Mouse (Mus musculus): ENCODE results near the gene Smpd4. TPM values are rescaled to one million over a fixed set of nuclear protein-coding genes. Genes with fewer than 3 reads are reported as not detected.
"Not testable (repeated sequence)": the region's sequence is repeated elsewhere in the genome, so short reads cannot be mapped to it uniquely, and the experiment has no call there.

The Smpd4 gene
- 39.0 and 39.8 TPM in 2 replicates for polyA plus RNA-seq (2015; fragmentation: Nextera tagmentation; extraction: Ambion mirVana)

DNA sequence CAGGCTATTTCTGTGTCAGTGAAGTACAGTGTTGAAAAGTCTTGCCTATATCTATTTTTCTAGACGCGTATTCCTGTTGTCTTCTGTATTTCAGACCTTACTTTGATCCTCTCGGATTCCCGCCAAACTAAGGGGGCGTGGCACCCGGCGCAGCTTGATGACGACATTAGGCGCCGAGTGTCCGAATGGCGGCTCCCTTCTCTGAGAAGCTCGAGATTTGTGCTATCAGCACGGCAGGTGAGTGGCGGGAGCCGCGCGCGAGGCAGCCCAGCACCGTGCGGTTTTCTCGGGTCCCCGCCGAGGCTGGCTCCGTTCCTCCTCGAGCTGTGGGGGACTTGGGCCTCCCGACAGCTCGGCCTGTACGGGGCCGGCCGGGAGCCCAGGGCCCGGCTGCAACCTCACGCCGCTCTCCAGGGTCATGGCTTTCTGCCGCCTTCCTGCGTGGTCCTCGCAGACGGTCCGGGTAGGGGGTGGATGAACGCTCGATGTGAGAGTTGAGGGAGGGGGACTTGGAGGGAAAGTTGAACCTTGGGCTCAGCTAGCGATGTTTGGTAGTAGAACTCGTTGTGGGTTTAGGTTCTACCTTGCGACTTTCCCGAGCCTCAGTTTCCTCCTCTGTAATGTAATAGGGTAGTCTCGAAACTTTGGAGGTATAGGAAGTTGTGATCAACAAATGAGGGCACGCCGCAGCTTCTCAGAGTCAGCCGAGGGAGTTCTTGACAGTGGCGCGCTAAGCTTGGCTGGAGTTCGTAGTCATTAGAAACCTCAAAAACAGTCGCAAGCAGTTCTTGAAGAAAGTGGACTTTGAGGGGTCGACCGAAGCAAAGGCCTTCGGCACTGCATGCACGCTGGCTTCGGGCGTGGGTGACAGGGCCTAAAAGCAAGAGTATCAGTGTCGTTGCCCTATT, at the start of gene Smpd4:
Gene Smpd4, plus strand, starts transcription at position 157 of the 908 bp plus-strand sequence.
- H3K9ac ChIP-seq, result peak within 1 kb of the TSS; percentile 94
- H3K27ac ChIP-seq, result no peak within 1 kb of the TSS

DNA sequence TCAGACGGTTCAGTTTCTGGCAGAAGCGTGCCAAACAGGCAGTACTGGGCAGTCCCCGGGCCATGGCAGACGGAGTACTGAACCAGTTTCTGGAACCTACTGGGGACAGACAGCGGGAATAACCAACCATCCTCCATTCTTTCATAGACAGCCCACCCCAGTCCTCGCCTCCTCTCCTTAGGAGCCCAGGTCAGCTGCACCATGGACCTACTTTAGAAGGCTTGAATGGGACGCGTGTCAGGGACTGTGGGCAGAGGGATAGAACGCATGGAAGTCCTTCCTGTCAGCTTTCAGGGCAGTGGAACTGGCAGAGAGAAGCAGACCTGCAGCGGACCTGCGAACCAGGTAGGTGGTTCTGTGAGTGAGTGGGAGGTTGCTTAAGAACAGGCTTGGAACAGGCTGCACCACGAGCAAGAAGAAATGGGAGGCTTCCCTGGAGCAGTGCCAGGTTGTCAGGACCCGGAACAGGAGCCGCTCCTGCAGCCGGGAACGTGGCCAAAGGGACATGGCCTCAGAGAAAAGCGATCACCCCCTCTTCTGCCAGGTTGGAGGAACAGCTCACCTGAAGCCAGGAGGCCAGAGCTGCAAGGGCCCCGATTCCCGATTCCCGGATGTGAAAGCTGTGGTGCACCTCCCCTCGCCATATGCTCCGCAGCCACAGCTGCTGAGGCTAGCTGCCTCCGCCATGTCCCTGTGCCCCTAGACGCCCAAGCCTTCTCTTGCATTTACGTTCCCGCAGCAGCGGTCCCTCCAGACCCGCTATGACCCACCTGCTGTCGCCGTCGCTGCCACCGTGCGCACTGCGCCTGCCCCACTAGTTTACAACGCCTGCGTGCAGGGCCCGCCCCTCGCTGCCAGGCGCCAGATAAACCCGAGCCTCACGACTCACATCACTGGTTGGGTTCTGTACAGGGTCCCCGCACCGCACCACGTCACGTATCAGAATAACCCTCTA, 43.0 kb upstream of the Smpd4 start:
- WGBS, result 13% methylated on average over 45 of the region's 45 CpGs
- Histone ChIP-seq H3K9ac (peak overlapping the region; percentile 72), H3K27me3 (peaks cover 65% of the 10 kb centered on the region), H3K9me3 (no peaks in the 10 kb centered on the region), H3K27ac (no peak overlapping the region), H3K4me1 (peaks cover 10% of the 10 kb centered on the region), H3K4me2 (peak overlapping the region; percentile 86), H3K4me3 (peak overlapping the region; percentile 59), H3K36me3 (no peaks in the 10 kb centered on the region)
- no peak for ATAC-seq (ENCODE audit: insufficient number of reproducible peaks, insufficient read depth, low FRiP score, low TSS enrichment, low read depth)

More for the DNA sequence above, at the start of gene Smpd4:
- WGBS, result 2% methylated on average over 60 of the region's 60 CpGs
- no peaks in the 10 kb centered on the region for H3K9me3 ChIP-seq
- H3K36me3 ChIP-seq, result peaks cover 19% of the 10 kb centered on the region
- peak within 1 kb of the TSS; percentile 98 for H3K4me3 ChIP-seq
- peak; percentile 69 for ATAC-seq (ENCODE audit: insufficient number of reproducible peaks, insufficient read depth, low FRiP score, low TSS enrichment, low read depth)
- H3K27me3 ChIP-seq, result no peaks in the 10 kb centered on the region
- peak within 1 kb of the TSS; percentile 87 for H3K4me2 ChIP-seq
- H3K4me1 ChIP-seq, result peaks cover 14% of the 10 kb centered on the region

DNA sequence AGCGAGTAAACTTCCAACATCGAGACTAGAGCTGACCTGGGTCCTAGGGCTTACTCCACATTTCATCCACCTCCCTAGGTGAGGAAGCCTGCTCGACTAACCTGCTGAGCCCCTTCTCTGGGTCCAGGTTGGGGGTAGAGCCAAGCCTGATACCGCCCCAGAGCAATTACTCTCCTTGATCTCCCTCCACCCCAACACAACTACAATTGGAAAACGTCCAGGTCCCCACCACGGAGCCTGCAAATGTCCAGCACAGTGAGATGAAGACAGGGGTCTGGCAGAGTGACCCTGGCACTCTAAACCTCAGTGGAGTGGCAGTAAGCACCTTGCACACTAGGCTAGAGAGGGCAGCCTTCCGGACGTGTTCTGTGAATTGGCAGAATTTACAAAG, 42.3 kb upstream of the Smpd4 start:
- Histone ChIP-seq H3K4me1 (peaks cover 10% of the 10 kb centered on the region), H3K4me3 (peak overlapping the region; percentile 59), H3K9ac (peak overlapping the region; percentile 72), H3K4me2 (peak overlapping the region; percentile 86), H3K27me3 (peaks cover 62% of the 10 kb centered on the region), H3K9me3 (no peaks in the 10 kb centered on the region), H3K27ac (no peak overlapping the region), H3K36me3 (no peaks in the 10 kb centered on the region)
- ATAC-seq (ENCODE audit: insufficient number of reproducible peaks, insufficient read depth, low FRiP score, low TSS enrichment, low read depth), result no peak
- 13% methylated on average over 8 of the region's 8 CpGs for WGBS

DNA sequence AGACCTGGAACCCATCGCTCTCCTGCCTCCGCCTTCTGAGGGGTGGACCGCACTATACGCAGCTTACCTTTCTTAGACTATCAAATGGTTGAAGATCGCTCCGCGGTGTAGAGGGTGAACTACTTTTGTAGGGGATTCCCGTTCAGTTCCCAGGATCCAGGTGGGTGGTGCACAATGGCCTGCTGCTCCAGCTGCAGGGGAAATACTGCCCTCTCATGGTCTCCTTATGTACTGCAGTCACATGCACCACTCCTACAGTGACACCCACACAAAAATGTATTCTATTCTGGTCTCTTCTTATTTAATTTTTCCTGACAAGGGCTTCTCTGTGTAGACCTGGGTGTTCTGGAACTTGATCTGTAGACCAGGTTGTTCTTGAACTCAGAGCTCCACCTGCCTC, 36.1 kb upstream of the Smpd4 start, which contains the start of gene Slc7a4:
Gene Slc7a4, minus strand, starts transcription at position 151 of the 400 bp plus-strand sequence.
- H3K4me2 ChIP-seq, result no peak within 1 kb of the TSS
- H3K27me3 ChIP-seq, result peaks cover 7% of the 10 kb centered on the region
- no peak for ATAC-seq (ENCODE audit: insufficient number of reproducible peaks, insufficient read depth, low FRiP score, low TSS enrichment, low read depth)
- no peaks in the 10 kb centered on the region for H3K4me1 ChIP-seq
- H3K36me3 ChIP-seq, result no peaks in the 10 kb centered on the region
- no peak within 1 kb of the TSS for H3K9ac ChIP-seq
- no peaks in the 10 kb centered on the region for H3K9me3 ChIP-seq
- no peak within 1 kb of the TSS for H3K27ac ChIP-seq
- no peak within 1 kb of the TSS for H3K4me3 ChIP-seq
- 15% methylated on average over 8 of the region's 8 CpGs for WGBS

DNA sequence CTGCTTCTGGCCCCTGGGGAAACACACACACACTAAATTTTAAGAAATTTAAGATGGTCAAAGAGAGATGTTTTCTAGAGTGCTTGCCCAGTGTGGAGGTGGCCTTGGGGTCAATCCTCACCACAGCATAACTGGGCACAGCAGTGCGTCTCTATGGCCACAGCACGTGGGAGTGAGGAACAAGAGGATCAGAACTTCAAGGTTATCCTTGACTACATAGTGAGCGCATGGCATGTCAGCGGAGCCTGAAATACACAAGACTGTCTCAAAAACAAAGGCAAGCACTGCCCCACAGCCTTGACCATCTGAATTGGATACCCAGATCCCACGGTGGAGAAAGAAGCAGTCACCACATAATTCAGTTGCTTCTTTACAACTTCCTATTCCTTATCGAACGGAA, 34.6 kb upstream of the Smpd4 start:
- 87% methylated on average over 7 of the region's 7 CpGs for WGBS
- Histone ChIP-seq H3K4me3 (no peak overlapping the region), H3K27ac (no peak overlapping the region), H3K9me3 (0 out of 2 replicates have a peak, but pooled peaks cover under 1% of the 10 kb centered on the region), H3K4me2 (no peak overlapping the region), H3K27me3 (no peaks in the 10 kb centered on the region), H3K36me3 (no peaks in the 10 kb centered on the region), H3K4me1 (no peaks in the 10 kb centered on the region), H3K9ac (no peak overlapping the region)
- no peak for ATAC-seq (ENCODE audit: insufficient number of reproducible peaks, insufficient read depth, low FRiP score, low TSS enrichment, low read depth)

DNA sequence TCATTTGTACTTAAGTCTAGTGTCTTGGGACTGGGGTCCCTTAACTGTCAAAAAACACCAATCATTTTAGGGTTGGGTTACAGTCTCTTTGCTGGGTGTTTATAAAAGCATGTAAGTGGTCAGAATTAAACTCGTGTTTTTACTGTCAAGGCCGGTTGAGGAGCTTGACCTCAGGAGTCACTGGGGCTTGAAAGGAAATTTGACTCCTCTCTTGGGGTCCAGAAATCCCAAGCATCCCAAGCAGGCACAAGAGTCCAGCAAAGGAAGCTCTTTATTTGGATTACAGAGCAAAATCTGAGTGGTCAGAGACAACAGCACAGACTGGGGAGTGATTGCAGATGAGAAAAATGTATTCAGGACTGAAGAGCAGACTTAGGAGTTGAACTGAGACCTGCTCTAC, 28.4 kb upstream of the Smpd4 start:
- no peaks in the 10 kb centered on the region for H3K36me3 ChIP-seq
- no peak overlapping the region for H3K27ac ChIP-seq
- no peak for ATAC-seq (ENCODE audit: insufficient number of reproducible peaks, insufficient read depth, low FRiP score, low TSS enrichment, low read depth)
- H3K27me3 ChIP-seq, result no peaks in the 10 kb centered on the region
- 4% methylated on average over 2 of the region's 2 CpGs for WGBS
- 0 out of 2 replicates have a peak, but pooled peaks cover 4% of the 10 kb centered on the region for H3K9me3 ChIP-seq
- H3K9ac ChIP-seq, result no peak overlapping the region
- H3K4me1 ChIP-seq, result no peaks in the 10 kb centered on the region
- no peak overlapping the region for H3K4me2 ChIP-seq
- H3K4me3 ChIP-seq, result no peak overlapping the region

DNA sequence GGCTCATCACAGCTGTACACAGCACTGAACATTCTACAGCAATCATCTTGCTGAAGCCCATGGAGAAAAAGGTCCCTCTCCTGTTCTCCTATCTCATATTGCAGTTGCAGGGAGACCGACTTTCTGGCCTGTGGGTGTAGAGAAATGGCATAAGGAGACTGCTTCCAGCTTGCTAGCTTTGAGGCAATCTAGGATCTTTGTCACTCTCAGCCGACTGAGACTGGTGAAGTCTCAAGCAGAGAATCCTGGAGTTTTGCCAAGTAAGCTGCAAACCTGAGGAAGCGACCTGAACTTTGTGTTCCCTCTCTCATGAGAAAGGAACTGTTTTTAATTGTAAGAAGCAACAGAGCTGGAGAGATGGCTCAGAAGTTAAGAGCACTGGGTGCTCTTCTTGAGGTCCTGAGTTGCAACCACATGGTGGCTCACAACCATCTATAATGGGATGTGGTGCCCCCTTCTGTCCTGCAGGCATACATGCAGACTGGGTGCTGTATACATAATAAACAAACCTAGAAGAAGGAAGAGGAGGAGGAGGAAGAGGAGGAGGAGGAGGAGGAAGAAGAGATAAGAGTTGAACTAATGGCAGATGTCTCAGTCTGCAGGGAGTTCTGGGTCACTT, 18.1 kb upstream of the Smpd4 start:
- Histone ChIP-seq H3K4me2 (no peak overlapping the region), H3K4me3 (no peak overlapping the region), H3K27me3 (no peaks in the 10 kb centered on the region), H3K27ac (no peak overlapping the region), H3K36me3 (no peaks in the 10 kb centered on the region), H3K9me3 (no peaks in the 10 kb centered on the region), H3K4me1 (no peaks in the 10 kb centered on the region), H3K9ac (no peak overlapping the region)
- ATAC-seq (ENCODE audit: insufficient number of reproducible peaks, insufficient read depth, low FRiP score, low TSS enrichment, low read depth), result no peak
- 53% methylated on average over 3 of the region's 3 CpGs for WGBS

DNA sequence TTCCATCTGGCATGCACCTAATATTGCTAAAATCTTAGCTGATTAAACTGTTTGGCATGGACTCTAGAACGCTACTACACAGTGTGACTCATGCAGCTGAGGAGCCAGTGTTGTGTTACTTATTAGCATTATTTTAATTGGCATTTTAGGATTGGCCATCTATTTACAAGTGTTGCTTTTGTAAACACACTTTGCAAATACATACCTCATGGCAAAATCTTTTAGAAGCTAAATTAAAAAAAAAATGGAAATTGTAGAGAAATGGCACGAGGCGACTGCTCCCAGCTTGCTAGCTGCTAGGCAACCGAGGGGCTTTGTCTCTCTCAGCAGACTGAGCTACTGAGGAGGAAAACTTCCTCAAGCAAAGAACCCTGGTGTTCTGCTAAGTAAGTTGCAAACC, 14.2 kb upstream of the Smpd4 start:
- no peak overlapping the region for H3K4me2 ChIP-seq
- no peaks in the 10 kb centered on the region for H3K27me3 ChIP-seq
- no peaks in the 10 kb centered on the region for H3K9me3 ChIP-seq
- H3K9ac ChIP-seq, result no peak overlapping the region
- H3K4me1 ChIP-seq, result no peaks in the 10 kb centered on the region
- no peak for ATAC-seq (ENCODE audit: insufficient number of reproducible peaks, insufficient read depth, low FRiP score, low TSS enrichment, low read depth)
- H3K4me3 ChIP-seq, result no peak overlapping the region
- H3K36me3 ChIP-seq, result no peaks in the 10 kb centered on the region
- H3K27ac ChIP-seq, result no peak overlapping the region
- 69% methylated on average over 4 of the region's 4 CpGs for WGBS

DNA sequence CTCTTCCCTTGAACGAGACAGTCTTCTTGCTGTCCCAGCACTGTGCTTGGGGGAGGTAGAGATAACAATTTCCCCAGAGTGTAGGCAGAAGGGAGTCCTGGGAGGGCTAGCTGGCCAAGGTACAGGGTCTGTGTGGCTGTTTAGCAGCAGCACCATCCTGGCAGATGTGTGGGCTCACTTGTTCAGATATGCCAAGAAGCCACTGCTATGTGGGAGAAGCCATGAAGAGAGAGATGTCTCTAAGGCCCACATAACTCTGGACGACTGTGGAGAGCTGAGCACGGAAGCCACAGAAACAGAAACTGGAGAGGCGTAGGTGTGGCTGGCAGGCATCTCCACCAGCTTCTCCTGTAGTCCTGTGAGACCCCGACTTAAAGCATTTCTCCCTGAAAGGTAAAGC, 13.5 kb upstream of the Smpd4 start:
- H3K4me3 ChIP-seq, result no peak overlapping the region
- WGBS, result 71% methylated on average over 5 of the region's 5 CpGs
- H3K36me3 ChIP-seq, result no peaks in the 10 kb centered on the region
- no peak overlapping the region for H3K27ac ChIP-seq
- H3K4me1 ChIP-seq, result no peaks in the 10 kb centered on the region
- no peak for ATAC-seq (ENCODE audit: insufficient number of reproducible peaks, insufficient read depth, low FRiP score, low TSS enrichment, low read depth)
- no peak overlapping the region for H3K4me2 ChIP-seq
- no peaks in the 10 kb centered on the region for H3K9me3 ChIP-seq
- no peak overlapping the region for H3K9ac ChIP-seq
- H3K27me3 ChIP-seq, result no peaks in the 10 kb centered on the region

DNA sequence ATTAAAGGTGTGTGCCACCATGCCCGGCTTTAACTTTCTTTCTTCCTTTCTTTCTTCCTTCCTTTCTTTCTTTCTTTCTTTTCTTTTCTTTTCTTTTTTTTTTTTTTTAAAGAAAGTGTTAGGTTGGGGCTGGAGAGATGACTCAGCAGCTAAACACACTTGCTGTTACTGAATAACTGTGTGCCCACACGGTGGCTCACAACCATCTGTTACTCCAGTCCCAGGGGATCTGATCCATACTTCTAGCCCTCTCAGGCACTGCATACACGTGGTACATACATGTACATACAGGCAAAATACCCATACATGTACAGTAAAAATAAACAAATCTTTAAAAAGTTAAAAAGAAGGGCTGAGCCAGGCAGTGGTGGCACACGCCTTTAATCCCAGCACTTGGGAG, 7.8 kb upstream of the Smpd4 start:
- Histone ChIP-seq H3K9me3 (no peaks in the 10 kb centered on the region), H3K27me3 (no peaks in the 10 kb centered on the region), H3K4me2 (no peak overlapping the region), H3K4me3 (no peak overlapping the region), H3K9ac (no peak overlapping the region), H3K27ac (no peak overlapping the region), H3K36me3 (no peaks in the 10 kb centered on the region), H3K4me1 (no peaks in the 10 kb centered on the region)
- no peak for ATAC-seq (ENCODE audit: insufficient number of reproducible peaks, insufficient read depth, low FRiP score, low TSS enrichment, low read depth)
- WGBS, result 70% methylated on average over 4 of the region's 4 CpGs

DNA sequence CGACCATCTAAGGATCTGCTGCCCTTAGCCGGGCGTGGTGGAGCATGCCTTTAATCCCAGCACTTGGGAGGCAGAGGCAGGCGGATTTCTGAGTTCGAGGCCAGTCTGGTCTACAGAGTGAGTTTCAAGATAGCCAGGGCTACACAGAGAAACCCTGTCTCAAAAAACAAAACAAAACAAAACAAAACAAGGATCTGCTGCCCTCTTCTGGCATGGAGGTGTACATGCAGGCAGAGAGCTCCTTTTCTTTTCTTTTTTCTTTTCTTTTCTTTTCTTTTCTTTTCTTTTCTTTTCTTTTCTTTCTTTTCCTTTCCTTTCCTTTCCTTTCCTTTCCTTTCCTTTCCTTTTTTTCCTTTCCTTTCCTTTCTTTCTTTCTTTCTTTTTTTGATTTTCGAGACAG, 4.4 kb upstream of the Smpd4 start:
- H3K4me2 ChIP-seq; H3K4me1 ChIP-seq; H3K27me3 ChIP-seq; H3K9me3 ChIP-seq; ATAC-seq (ENCODE audit: insufficient number of reproducible peaks, insufficient read depth, low FRiP score, low TSS enrichment, low read depth); H3K27ac ChIP-seq; H3K4me3 ChIP-seq; H3K36me3 ChIP-seq; H3K9ac ChIP-seq: not testable (repeated sequence)
- WGBS, result 90% methylated on average over 6 of the region's 6 CpGs

All from embryonic facial prominence, embryonic 13.5 days (tissue).